Mouse (Mus musculus): ENCODE measurements around the gene Npb. TPM values are rescaled to one million over a fixed set of nuclear protein-coding genes. Genes with fewer than 3 reads are reported as not detected.
"Not testable (repeated sequence)": the region's sequence is repeated elsewhere in the genome, so short reads cannot be mapped to it uniquely, and the experiment has no call there.

The Npb gene
- polyA plus RNA-seq, 1 experiment, result 3.8 TPM

DNA sequence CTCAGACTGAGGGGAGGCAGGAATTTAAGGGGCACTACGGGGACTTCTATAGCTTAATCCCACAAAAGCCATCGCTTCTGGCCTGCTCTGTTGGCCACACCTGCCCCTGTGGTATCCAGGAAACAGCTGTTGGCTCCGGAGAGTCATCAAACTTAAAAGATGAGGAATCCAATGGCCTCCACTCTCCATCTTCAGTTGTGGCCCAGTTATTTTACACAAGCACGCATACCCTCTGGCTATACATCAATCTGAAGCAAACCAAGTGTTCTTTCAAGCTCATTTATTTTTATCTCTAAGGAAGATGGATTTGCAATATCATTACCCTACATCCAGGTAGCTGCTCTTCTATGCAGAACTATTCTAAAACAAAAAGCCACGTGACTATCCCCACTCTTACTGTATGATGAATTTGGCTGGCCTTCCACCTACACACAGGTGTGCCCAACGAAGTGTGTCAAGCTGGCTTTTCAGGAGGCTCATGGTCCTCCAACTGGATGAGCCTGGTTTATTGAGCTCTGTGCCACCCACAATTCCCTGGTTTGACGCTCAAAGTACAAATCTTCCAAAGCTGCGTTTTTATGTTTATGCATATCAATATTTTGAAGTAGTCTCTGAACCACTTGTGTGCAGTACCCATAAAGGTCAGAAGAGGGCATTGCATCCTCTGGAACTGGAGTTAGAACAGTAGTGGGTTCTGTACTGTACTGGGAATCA lies 25.9 kb upstream of the Npb start:
- TF ChIP-seq CTCF (IDR thresholded peaks at IDR 0.05; ENCODE audit: control insufficient read depth, insufficient read depth, low read length), result no peak
- TF ChIP-seq POLR2A (IDR thresholded peaks at IDR 0.05; ENCODE audit: borderline replicate concordance, control insufficient read depth, low read depth, low read length), result no peak
- H3K27ac ChIP-seq (ENCODE audit: control insufficient read depth, insufficient read depth, low read depth, low read length, poor library complexity), result peak overlapping the region; percentile 97
- WGBS, result 50% methylated on average over 8 of the region's 8 CpGs
- H3K4me3 ChIP-seq (replicated peaks; ENCODE audit: control insufficient read depth, low read depth, low read length), result peak overlapping the region; percentile 91
- peaks cover 4% of the 10 kb centered on the region for H3K4me1 ChIP-seq (ENCODE audit: control insufficient read depth, insufficient read depth, low read length)

DNA sequence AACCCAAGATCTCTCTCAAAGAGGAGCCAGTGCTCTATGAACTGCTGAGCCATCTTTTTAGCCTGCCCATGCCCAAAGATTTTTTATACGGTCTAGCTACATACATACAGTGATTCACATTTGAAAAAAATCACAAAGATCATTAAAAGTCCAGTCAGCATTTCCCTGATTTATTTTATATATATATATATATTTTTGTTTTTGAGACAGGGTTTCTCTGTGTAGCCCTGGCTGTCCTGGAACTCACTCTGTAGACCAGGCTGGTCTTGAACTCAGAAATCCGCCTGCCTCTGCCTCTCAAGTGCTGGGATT lies 25.3 kb upstream of the Npb start:
- H3K4me1 ChIP-seq (ENCODE audit: control insufficient read depth, insufficient read depth, low read length); H3K4me3 ChIP-seq (replicated peaks; ENCODE audit: control insufficient read depth, low read depth, low read length); H3K27ac ChIP-seq (ENCODE audit: control insufficient read depth, insufficient read depth, low read depth, low read length, poor library complexity): not testable (repeated sequence)
- WGBS, result 96% methylated on average over 2 of the region's 2 CpGs

DNA sequence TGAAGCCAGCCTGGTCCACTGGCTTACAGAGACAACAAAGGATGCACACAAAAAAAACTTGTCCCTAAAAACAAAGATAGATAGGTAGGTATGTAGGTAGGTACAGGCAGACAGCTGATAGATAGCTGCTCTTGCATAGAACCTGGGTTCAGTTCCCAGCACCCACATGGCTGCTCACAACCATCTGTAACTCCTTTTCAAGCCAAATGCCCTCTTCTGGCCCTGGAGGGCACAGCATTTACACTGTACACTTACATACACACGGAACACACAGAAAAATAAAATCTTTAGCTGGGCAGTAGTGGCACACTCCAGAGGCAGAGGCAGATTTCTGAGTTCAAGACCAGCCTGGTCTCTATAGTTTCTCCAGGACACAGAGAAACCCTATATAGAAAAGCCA lies 24.3 kb upstream of the Npb start:
- WGBS, result 88% methylated on average over 1 of the region's 1 CpGs
- no peak overlapping the region for H3K4me3 ChIP-seq (replicated peaks; ENCODE audit: control insufficient read depth, low read depth, low read length)
- H3K27ac ChIP-seq (ENCODE audit: control insufficient read depth, insufficient read depth, low read depth, low read length, poor library complexity), result no peak overlapping the region
- peaks cover 4% of the 10 kb centered on the region for H3K4me1 ChIP-seq (ENCODE audit: control insufficient read depth, insufficient read depth, low read length)
- TF ChIP-seq CTCF (IDR thresholded peaks at IDR 0.05; ENCODE audit: control insufficient read depth, insufficient read depth, low read length), result no peak
- no peak for TF ChIP-seq POLR2A (IDR thresholded peaks at IDR 0.05; ENCODE audit: borderline replicate concordance, control insufficient read depth, low read depth, low read length)

DNA sequence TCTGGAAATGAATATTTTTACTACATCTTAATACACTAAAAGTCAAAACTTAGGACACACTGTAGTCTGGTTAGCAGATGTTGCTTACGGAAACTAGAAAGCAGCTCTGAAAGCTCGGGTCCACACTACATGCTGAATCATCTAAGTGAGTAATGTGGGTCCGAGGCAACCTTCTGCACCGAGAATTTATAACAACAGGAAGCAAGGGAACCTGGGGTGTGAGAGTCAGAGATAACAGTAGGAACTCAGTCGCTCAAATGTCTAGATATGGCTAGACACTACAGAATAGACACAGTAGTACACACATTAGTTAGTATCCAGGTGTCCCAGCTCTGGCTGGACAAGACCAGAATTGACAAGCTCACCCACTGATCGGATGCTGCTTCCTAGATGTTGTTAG lies 19.7 kb upstream of the Npb start:
- Histone ChIP-seq H3K27ac (ENCODE audit: control insufficient read depth, insufficient read depth, low read depth, low read length, poor library complexity) (no peak overlapping the region), H3K4me3 (replicated peaks; ENCODE audit: control insufficient read depth, low read depth, low read length) (no peak overlapping the region), H3K4me1 (ENCODE audit: control insufficient read depth, insufficient read depth, low read length) (no peaks in the 10 kb centered on the region)
- TF ChIP-seq CTCF (IDR thresholded peaks at IDR 0.05; ENCODE audit: control insufficient read depth, insufficient read depth, low read length) (no peak), POLR2A (IDR thresholded peaks at IDR 0.05; ENCODE audit: borderline replicate concordance, control insufficient read depth, low read depth, low read length) (no peak)
- WGBS, result 34% methylated on average over 6 of the region's 6 CpGs

DNA sequence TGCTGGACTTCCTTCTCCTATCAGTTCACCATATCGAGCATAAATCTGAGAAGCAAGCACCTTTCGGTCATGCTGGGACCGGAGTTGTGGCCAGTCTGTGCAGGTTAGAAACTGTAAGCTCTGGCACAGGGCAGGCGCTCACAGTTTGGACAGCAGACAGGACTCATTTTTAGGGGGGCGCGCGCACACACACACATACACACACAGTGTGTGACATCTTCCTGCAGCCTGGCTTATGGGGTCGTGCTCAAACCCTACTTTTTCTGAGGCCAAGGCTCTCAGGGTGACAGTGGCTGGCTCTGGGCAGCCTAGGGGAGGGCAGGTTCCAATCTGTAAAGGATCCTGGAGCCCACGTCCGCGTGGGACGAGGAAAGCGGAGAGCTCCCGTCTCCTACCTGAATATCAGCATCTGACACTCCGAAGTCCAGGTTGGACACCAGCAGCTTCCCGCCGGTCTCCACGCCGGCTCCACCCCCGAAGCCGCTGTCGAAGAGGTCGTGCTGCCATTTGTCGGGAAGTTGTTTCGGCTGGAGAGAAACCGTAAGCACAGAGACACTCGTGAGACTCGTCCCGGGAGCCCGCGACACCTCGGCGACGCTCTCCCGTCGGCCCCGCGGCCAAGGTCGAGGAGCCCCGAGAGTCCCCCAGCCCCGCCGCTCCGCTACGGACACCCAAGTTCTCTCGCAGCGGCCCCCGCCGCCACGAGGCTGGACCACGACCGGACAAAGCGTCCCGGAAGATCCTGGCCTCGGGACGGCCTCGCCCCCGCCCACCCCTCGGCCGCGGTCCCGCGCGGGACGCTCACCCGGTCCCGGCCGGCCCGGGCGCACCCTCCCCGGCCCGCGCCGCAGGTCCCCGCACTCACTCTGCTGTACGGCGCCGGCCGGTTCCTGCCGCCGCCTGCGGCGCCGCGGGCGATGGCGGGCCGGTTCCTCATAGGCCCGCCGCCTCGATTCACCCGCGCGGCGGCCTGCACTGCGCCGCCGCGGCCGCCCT lies 10.7 kb upstream of the Npb start:
- Histone ChIP-seq H3K4me3 (replicated peaks; ENCODE audit: control insufficient read depth, low read depth, low read length) (peak overlapping the region; percentile 95), H3K4me1 (ENCODE audit: control insufficient read depth, insufficient read depth, low read length) (peaks cover 6% of the 10 kb centered on the region), H3K27ac (ENCODE audit: control insufficient read depth, insufficient read depth, low read depth, low read length, poor library complexity) (peak overlapping the region; percentile 95)
- 4% methylated on average over 96 of the region's 99 CpGs for WGBS
- TF ChIP-seq POLR2A (IDR thresholded peaks at IDR 0.05; ENCODE audit: borderline replicate concordance, control insufficient read depth, low read depth, low read length) (no peak), CTCF (IDR thresholded peaks at IDR 0.05; ENCODE audit: control insufficient read depth, insufficient read depth, low read length) (no peak)

DNA sequence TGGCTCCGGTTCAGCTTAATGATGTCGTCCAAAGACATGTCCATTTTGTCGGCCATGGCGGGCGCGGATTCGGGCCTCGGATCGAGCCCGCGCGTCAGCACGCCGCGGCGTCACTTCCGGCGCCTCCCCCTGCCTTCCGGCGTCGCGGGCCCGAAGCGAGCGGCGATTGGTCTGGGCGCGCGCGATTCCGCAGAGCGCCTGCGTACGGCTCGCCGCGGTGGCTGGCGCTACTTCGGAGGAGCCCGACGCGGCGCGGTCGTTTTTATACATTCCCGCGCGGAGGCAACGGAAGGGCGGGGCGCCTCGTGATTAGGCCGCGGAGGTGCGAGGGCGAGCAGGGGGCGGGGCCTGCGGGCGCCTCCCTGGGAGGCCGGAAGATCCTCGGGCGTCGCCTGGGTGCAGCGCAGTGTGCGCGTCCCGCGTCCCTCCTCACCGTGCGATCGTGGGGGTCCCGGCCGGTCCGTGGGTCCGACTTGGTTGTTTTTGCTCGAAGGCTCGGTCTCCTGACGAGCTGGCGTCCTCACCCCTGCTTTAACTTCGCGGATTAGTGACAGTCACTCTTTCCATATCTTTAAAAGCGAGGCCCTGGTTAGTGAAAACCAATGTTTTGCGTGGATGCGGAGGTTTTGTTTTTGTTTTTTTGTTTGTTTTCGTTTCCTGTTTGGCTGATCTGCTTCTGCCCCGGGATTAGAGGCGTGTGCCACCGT lies 9.8 kb upstream of the Npb start, which contains the start of the genes Alyref and Anapc11:
Alyref (minus strand) TSS at position 83 of the 707 bp plus-strand sequence.
Anapc11 (plus strand) TSS at position 139 of the 707 bp plus-strand sequence.
- TF ChIP-seq POLR2A (IDR thresholded peaks at IDR 0.05; ENCODE audit: borderline replicate concordance, control insufficient read depth, low read depth, low read length), result peak; percentile 70; the same call in 1 of the 2 replicates
- no peak for TF ChIP-seq CTCF (IDR thresholded peaks at IDR 0.05; ENCODE audit: control insufficient read depth, insufficient read depth, low read length)
- 1% methylated on average over 88 of the region's 88 CpGs for WGBS
- H3K4me1 ChIP-seq (ENCODE audit: control insufficient read depth, insufficient read depth, low read length), result peaks cover 6% of the 10 kb centered on the region
- H3K27ac ChIP-seq (ENCODE audit: control insufficient read depth, insufficient read depth, low read depth, low read length, poor library complexity), result peak within 1 kb of the TSS; percentile 95
- H3K4me3 ChIP-seq (replicated peaks; ENCODE audit: control insufficient read depth, low read depth, low read length), result peak within 1 kb of the TSS; percentile 95

DNA sequence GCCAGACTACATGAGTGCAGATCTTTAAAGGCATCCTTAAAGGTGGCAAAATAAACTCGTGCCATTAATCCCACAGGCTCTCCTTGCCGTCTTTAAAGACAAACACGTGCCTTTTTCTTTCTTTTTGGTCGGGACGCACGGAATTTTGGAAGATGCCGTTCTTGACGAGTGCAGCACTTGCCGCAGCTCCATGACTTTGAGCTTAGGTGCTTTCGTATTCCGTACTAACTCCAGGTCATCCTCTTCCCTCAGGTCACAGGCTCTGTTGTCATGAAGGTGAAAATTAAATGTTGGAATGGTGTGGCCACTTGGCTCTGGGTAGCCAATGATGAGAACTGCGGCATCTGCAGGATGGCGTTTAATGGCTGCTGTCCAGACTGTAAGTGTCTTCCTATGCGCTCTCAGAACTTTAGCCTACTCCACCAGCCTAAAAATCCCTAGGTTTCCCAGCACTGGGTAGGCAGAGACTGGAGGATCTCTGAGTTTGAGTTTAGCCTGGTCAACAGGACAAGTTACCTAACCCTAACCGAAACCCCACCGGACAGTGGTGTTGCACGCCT lies 9.2 kb upstream of the Npb start:
- TF ChIP-seq CTCF (IDR thresholded peaks at IDR 0.05; ENCODE audit: control insufficient read depth, insufficient read depth, low read length) (no peak), POLR2A (IDR thresholded peaks at IDR 0.05; ENCODE audit: borderline replicate concordance, control insufficient read depth, low read depth, low read length) (no peak)
- H3K4me3 ChIP-seq (replicated peaks; ENCODE audit: control insufficient read depth, low read depth, low read length), result peak overlapping the region; percentile 83
- peak overlapping the region; percentile 95 for H3K27ac ChIP-seq (ENCODE audit: control insufficient read depth, insufficient read depth, low read depth, low read length, poor library complexity)
- 43% methylated on average over 17 of the region's 17 CpGs for WGBS
- peaks cover 6% of the 10 kb centered on the region for H3K4me1 ChIP-seq (ENCODE audit: control insufficient read depth, insufficient read depth, low read length)
